In genomic region chr13:98027641-98028204, GRCm38 (mm10) we compare ENCODE assay signal across 8 mouse cellular contexts.
DNase-seq lines count a peak whose midpoint lies in the region; ATAC-seq lines count a peak whose summit lies in the region.

No protein-coding gene starts in this region.

- intact Hi-C loops in gastrocnemius, postnatal 14 days (cut with DNase I; ENCODE audit: low total_unique reads) = no loop called here

- H3K9ac ChIP-seq in liver, embryonic 12.5 days = no peak overlapping the region

- 63% methylated on average over 12 of the region's 12 CpGs for WGBS in liver, embryonic 12.5 days (ENCODE audit: insufficient replicate concordance)

- no peaks in the 10 kb centered on the region for H3K9me3 ChIP-seq in liver, embryonic 12.5 days (replicated peaks)

- H3K27me3 ChIP-seq in liver, embryonic 12.5 days (replicated peaks) = no peaks in the 10 kb centered on the region

- no peak overlapping the region for H3K27ac ChIP-seq in liver, embryonic 12.5 days

- H3K4me3 ChIP-seq in liver, embryonic 12.5 days = no peak overlapping the region

- no peak overlapping the region for H3K4me2 ChIP-seq in liver, embryonic 12.5 days

- peak; percentile 44 for DNase-seq in ovary, adult 18-20 months (ENCODE audit: low spot score)
- DNase-seq in ovary, postnatal 14 days (ENCODE audit: low spot score) = no peak
- peak; percentile 61 for DNase-seq in gastrocnemius, postnatal 14 days
- peak; percentile 80 for DNase-seq in kidney, adult 9 months
- DNase-seq in layer of hippocampus, adult 18-20 months (ENCODE audit: low spot score in 2 of 2) = no peak

- H3K36me3 ChIP-seq in liver, embryonic 12.5 days = no peaks in the 10 kb centered on the region

- no peaks in the 10 kb centered on the region for H3K4me1 ChIP-seq in liver, embryonic 12.5 days

- peak; percentile 38; the same call in 1 of the 2 replicates for ATAC-seq in megakaryocyte-erythroid progenitor cell, adult 5-6 weeks (replicated peaks; ENCODE audit: low FRiP score, low TSS enrichment, poor library complexity, severe bottlenecking)
- no peak for ATAC-seq in erythroid progenitor cell, adult 5-6 weeks (replicated peaks; ENCODE audit: low FRiP score, poor library complexity, severe bottlenecking)
- ATAC-seq in liver, embryonic 12.5 days = no peak

Comparison
In these comparisons a context has a peak if more than half of its experiments do, and no peak if none do; other contexts are left out.
1. DNase-seq: peak in ovary, adult 18-20 months (single experiment), gastrocnemius, postnatal 14 days (single experiment) and kidney, adult 9 months (single experiment); none in ovary, postnatal 14 days (single experiment) and layer of hippocampus, adult 18-20 months (0 of 2).